Mouse (Mus musculus) layer of hippocampus, adult 8-10 months (tissue): ENCODE results near the gene Rpl27a. TPM values are rescaled to one million over a fixed set of nuclear protein-coding genes. Genes with fewer than 3 reads are reported as not detected.

ENCODE experiments used
- DNase-seq, 2 experiments: peaks; one replicate each; pipeline ENCODE4 v3.0.0; 2022; ENCODE audit warnings: low spot score in 2 of 2
- microRNA-seq, 2 experiments: library from miRNA; unstranded; fragments of <30 nt; microRNA quantifications; one replicate each; pipeline ENCODE4 v1.2.0; 2022
- total RNA-seq, 4 experiments: library from RNA; stranded (reverse); gene quantifications; 2 replicates each; pipeline ENCODE4 v1.2.4; 2022

Rpl27a gene
- total RNA-seq, 4 experiments from 2014 or later, result 130 to 179 (median 148) TPM

GRCm38 (mm10) chr7:109563775-109564362 is 44.9 kb downstream of the Rpl27a start:
- no peak for DNase-seq

- no peak for DNase-seq
These were observed 47.4 kb downstream of the Rpl27a start for GRCm38 (mm10) chr7:109566327-109566726.

- DNase-seq, result no peak
These were observed 48.2 kb downstream of the Rpl27a start for GRCm38 (mm10) chr7:109566841-109567768.

- DNase-seq, result no peak
These were observed 49.5 kb downstream of the Rpl27a start for GRCm38 (mm10) chr7:109568391-109568892.

Small RNA genes lying within 50 kb of the gene (microRNA-seq; reads per million reads assigned to microRNA genes)
- gene Gm47284, result 0 reads per million in 2 experiments

Other genes with a start within 250 kb of the Rpl27a start
- 1 to 10 TPM in 3 of 4 experiments, under 1 TPM in 1; 0.87 to 2.1 (median 1.3) TPM for gene Stk33, start 80.1 kb upstream of the Rpl27a start, total RNA-seq
- 10 to 100 TPM in 1 of 4 experiments, 1 to 10 TPM in 3; 7.6 to 10.6 (median 9.0) TPM for gene Trim66, start 11.0 kb upstream of the Rpl27a start, total RNA-seq
- 10 to 100 TPM; 33.1 to 57.0 (median 46.1) TPM for gene St5, start 184.5 kb downstream of the Rpl27a start, total RNA-seq
- gene Akip1, start 184.5 kb downstream of the Rpl27a start, total RNA-seq, result 1 to 10 TPM; 4.3 to 9.7 (median 6.4) TPM
- gene BC051019, start 204.7 kb downstream of the Rpl27a start, total RNA-seq, result under 1 TPM in 1 of 4 experiments, not detected in 3; 0.92 TPM
- not detected for gene Ascl3, start 212.6 kb downstream of the Rpl27a start, total RNA-seq
- 100 to 1,000 TPM in 2 of 4 experiments, 10 to 100 TPM in 2; 98.5 to 101 (median 99.8) TPM for gene Tmem9b, start 233.7 kb downstream of the Rpl27a start, total RNA-seq